Mouse (Mus musculus): ENCODE measurements at regions not wholly inside any gene's neighbourhood (a gene's known extent, or its start where the extent isn't known, plus 50 kb on each side); places are given as distances from the start of the nearest gene placed in this dataset.
A peak's percentile ranks its signal among the peaks of the same experiment; 100 is the strongest.

- TF ChIP-seq POLR2A (IDR thresholded peaks at IDR 0.05; ENCODE audit: borderline replicate concordance, insufficient read depth, low read length): no peak
- peaks cover 4% of the 10 kb centered on the region; the same call in 1 of the 2 replicates for H3K27me3 ChIP-seq (ENCODE audit: control insufficient read depth, insufficient read depth, low read length)
- H3K4me3 ChIP-seq (replicated peaks; ENCODE audit: insufficient read depth, low read depth, low read length): peak overlapping the region; percentile 67
- WGBS: 4% methylated on average over 31 of the region's 31 CpGs
- DNase-seq: peak; percentile 14 to 49
- 0 out of 2 replicates have a peak, but pooled peaks cover 3% of the 10 kb centered on the region for H3K4me1 ChIP-seq (ENCODE audit: control insufficient read depth, insufficient read depth, low read length)
- no peak overlapping the region for H3K27ac ChIP-seq (ENCODE audit: insufficient read depth, low read length)
Observed at GRCm38 (mm10) chr3:118433441-118434021, 128.4 kb upstream of the Dpyd start.

- TF ChIP-seq CTCF (IDR thresholded peaks at IDR 0.05; ENCODE audit: borderline replicate concordance, insufficient read depth, low read depth, low read length) (no peak), POLR2A (IDR thresholded peaks at IDR 0.05; ENCODE audit: borderline replicate concordance, insufficient read depth, low read length) (no peak)
- H3K4me3 ChIP-seq (replicated peaks; ENCODE audit: insufficient read depth, low read depth, low read length): peak overlapping the region; percentile 72
- DNase-seq: peak; percentile 14 to 36
- H3K27ac ChIP-seq (ENCODE audit: insufficient read depth, low read length): no peak overlapping the region
- H3K27me3 ChIP-seq (ENCODE audit: control insufficient read depth, insufficient read depth, low read length): peaks cover 4% of the 10 kb centered on the region; the same call in 1 of the 2 replicates
- 0 out of 2 replicates have a peak, but pooled peaks cover 3% of the 10 kb centered on the region for H3K4me1 ChIP-seq (ENCODE audit: control insufficient read depth, insufficient read depth, low read length)
- WGBS: under 1% methylated on average over 17 of the region's 17 CpGs
Observed at GRCm38 (mm10) chr3:118434311-118434710, 127.6 kb upstream of the Dpyd start.

- DNase-seq: peak in 1 of 2 experiments; percentile 17
- no peak for TF ChIP-seq CTCF (IDR thresholded peaks at IDR 0.05; ENCODE audit: borderline replicate concordance, insufficient read depth, low read depth, low read length)
- TF ChIP-seq POLR2A (IDR thresholded peaks at IDR 0.05; ENCODE audit: borderline replicate concordance, insufficient read depth, low read length): no peak
- H3K4me3 ChIP-seq (replicated peaks; ENCODE audit: insufficient read depth, low read depth, low read length): peak overlapping the region; percentile 72
- H3K27ac ChIP-seq (ENCODE audit: insufficient read depth, low read length): no peak overlapping the region
- H3K27me3 ChIP-seq (ENCODE audit: control insufficient read depth, insufficient read depth, low read length): peaks cover 4% of the 10 kb centered on the region; the same call in 1 of the 2 replicates
- 0 out of 2 replicates have a peak, but pooled peaks cover 3% of the 10 kb centered on the region for H3K4me1 ChIP-seq (ENCODE audit: control insufficient read depth, insufficient read depth, low read length)
- WGBS: 10% methylated on average over 13 of the region's 13 CpGs
Observed at GRCm38 (mm10) chr3:118434847-118435246, 127.1 kb upstream of the Dpyd start.

GRCm38 (mm10) chr3:118435248-118435647 is 126.7 kb upstream of the Dpyd start:
- Histone ChIP-seq H3K4me3 (replicated peaks; ENCODE audit: insufficient read depth, low read depth, low read length) (peak overlapping the region; percentile 72), H3K4me1 (ENCODE audit: control insufficient read depth, insufficient read depth, low read length) (0 out of 2 replicates have a peak, but pooled peaks cover 3% of the 10 kb centered on the region), H3K27me3 (ENCODE audit: control insufficient read depth, insufficient read depth, low read length) (peaks cover 4% of the 10 kb centered on the region; the same call in 1 of the 2 replicates), H3K27ac (ENCODE audit: insufficient read depth, low read length) (no peak overlapping the region)
- WGBS: 35% methylated on average over 9 of the region's 9 CpGs
- DNase-seq: no peak
- no peak for TF ChIP-seq CTCF (IDR thresholded peaks at IDR 0.05; ENCODE audit: borderline replicate concordance, insufficient read depth, low read depth, low read length)
- TF ChIP-seq POLR2A (IDR thresholded peaks at IDR 0.05; ENCODE audit: borderline replicate concordance, insufficient read depth, low read length): no peak

GRCm38 (mm10) chr3:118443742-118444332 is 118.1 kb upstream of the Dpyd start:
- no peak overlapping the region for H3K4me3 ChIP-seq (replicated peaks; ENCODE audit: insufficient read depth, low read depth, low read length)
- TF ChIP-seq CTCF (IDR thresholded peaks at IDR 0.05; ENCODE audit: borderline replicate concordance, insufficient read depth, low read depth, low read length) (no peak), POLR2A (IDR thresholded peaks at IDR 0.05; ENCODE audit: borderline replicate concordance, insufficient read depth, low read length) (no peak)
- no peaks in the 10 kb centered on the region for H3K4me1 ChIP-seq (ENCODE audit: control insufficient read depth, insufficient read depth, low read length)
- H3K27me3 ChIP-seq (ENCODE audit: control insufficient read depth, insufficient read depth, low read length): no peaks in the 10 kb centered on the region
- 16% methylated on average over 8 of the region's 8 CpGs for WGBS
- H3K27ac ChIP-seq (ENCODE audit: insufficient read depth, low read length): no peak overlapping the region
- peak in 1 of 2 experiments; percentile 50 for DNase-seq

GRCm38 (mm10) chr3:118445360-118445759 is 116.6 kb upstream of the Dpyd start:
- WGBS: 48% methylated on average over 4 of the region's 4 CpGs
- H3K4me3 ChIP-seq (replicated peaks; ENCODE audit: insufficient read depth, low read depth, low read length): no peak overlapping the region

GRCm38 (mm10) chr3:118459636-118460035 is 102.3 kb upstream of the Dpyd start:
- no peaks in the 10 kb centered on the region for H3K4me1 ChIP-seq (ENCODE audit: control insufficient read depth, insufficient read depth, low read length)
- no peak for DNase-seq
- no peak overlapping the region for H3K4me3 ChIP-seq (replicated peaks; ENCODE audit: insufficient read depth, low read depth, low read length)
- 43% methylated on average over 2 of the region's 2 CpGs for WGBS
- no peak overlapping the region for H3K27ac ChIP-seq (ENCODE audit: insufficient read depth, low read length)
- no peak for TF ChIP-seq POLR2A (IDR thresholded peaks at IDR 0.05; ENCODE audit: borderline replicate concordance, insufficient read depth, low read length)
- H3K27me3 ChIP-seq (ENCODE audit: control insufficient read depth, insufficient read depth, low read length): no peaks in the 10 kb centered on the region

More at GRCm38 (mm10) chr3:118445360-118445759, 116.6 kb upstream of the Dpyd start:
- no peaks in the 10 kb centered on the region for H3K27me3 ChIP-seq (ENCODE audit: control insufficient read depth, insufficient read depth, low read length)
- no peak overlapping the region for H3K27ac ChIP-seq (ENCODE audit: insufficient read depth, low read length)
- TF ChIP-seq CTCF (IDR thresholded peaks at IDR 0.05; ENCODE audit: borderline replicate concordance, insufficient read depth, low read depth, low read length) (no peak), POLR2A (IDR thresholded peaks at IDR 0.05; ENCODE audit: borderline replicate concordance, insufficient read depth, low read length) (no peak)
- H3K4me1 ChIP-seq (ENCODE audit: control insufficient read depth, insufficient read depth, low read length): no peaks in the 10 kb centered on the region
- no peak for DNase-seq

GRCm38 (mm10) chr3:118465611-118466010 is 96.3 kb upstream of the Dpyd start:
- no peak overlapping the region for H3K4me3 ChIP-seq (replicated peaks; ENCODE audit: insufficient read depth, low read depth, low read length)
- WGBS: 74% methylated on average over 2 of the region's 2 CpGs
- DNase-seq: no peak
- H3K27me3 ChIP-seq (ENCODE audit: control insufficient read depth, insufficient read depth, low read length): no peaks in the 10 kb centered on the region
- H3K4me1 ChIP-seq (ENCODE audit: control insufficient read depth, insufficient read depth, low read length): no peaks in the 10 kb centered on the region
- TF ChIP-seq CTCF (IDR thresholded peaks at IDR 0.05; ENCODE audit: borderline replicate concordance, insufficient read depth, low read depth, low read length) (no peak), POLR2A (IDR thresholded peaks at IDR 0.05; ENCODE audit: borderline replicate concordance, insufficient read depth, low read length) (no peak)
- no peak overlapping the region for H3K27ac ChIP-seq (ENCODE audit: insufficient read depth, low read length)

Data from cerebellum, adult 2 months (tissue).